Mouse (Mus musculus): ENCODE results near the gene Rpl19.

The Rpl19 gene

GRCm38 (mm10) chr11:98026570-98027296, at the start of gene Rpl19:
Gene Rpl19 (plus strand): TSS chr11:98026710.
- peak; percentile 95 for DNase-seq (ENCODE audit: low spot score)

GRCm38 (mm10) chr11:97977797-97978196, 48.7 kb upstream of the Rpl19 start:
- no peak for DNase-seq (ENCODE audit: low spot score)

- DNase-seq (ENCODE audit: low spot score) = no peak
Measured at GRCm38 (mm10) chr11:97978392-97978791, 48.1 kb upstream of the Rpl19 start.

- DNase-seq (ENCODE audit: low spot score) = no peak
Measured at GRCm38 (mm10) chr11:97979824-97980495, 46.5 kb upstream of the Rpl19 start.

- DNase-seq (ENCODE audit: low spot score) = peak; percentile 35
Measured at GRCm38 (mm10) chr11:97980531-97980966, 46.0 kb upstream of the Rpl19 start.

- no peak for DNase-seq (ENCODE audit: low spot score)
Measured at GRCm38 (mm10) chr11:97982721-97983120, 43.8 kb upstream of the Rpl19 start.

- DNase-seq (ENCODE audit: low spot score) = no peak
Measured at GRCm38 (mm10) chr11:97983506-97983905, 43.0 kb upstream of the Rpl19 start.

- DNase-seq (ENCODE audit: low spot score) = peak; percentile 28
Measured at GRCm38 (mm10) chr11:97983983-97984382, 42.5 kb upstream of the Rpl19 start.

GRCm38 (mm10) chr11:97985727-97986677, 40.5 kb upstream of the Rpl19 start, which contains the start of gene Plxdc1:
Gene Plxdc1 (minus strand): TSS chr11:97986444.
- DNase-seq (ENCODE audit: low spot score) = no peak

GRCm38 (mm10) chr11:97986738-97987465, 39.6 kb upstream of the Rpl19 start:
- no peak for DNase-seq (ENCODE audit: low spot score)

- DNase-seq (ENCODE audit: low spot score) = peak; percentile 97
Measured at GRCm38 (mm10) chr11:97987551-97988526, 38.7 kb upstream of the Rpl19 start.

GRCm38 (mm10) chr11:97988530-97989096, 37.9 kb upstream of the Rpl19 start:
- DNase-seq (ENCODE audit: low spot score) = peak; percentile 94

- DNase-seq (ENCODE audit: low spot score) = no peak
Measured at GRCm38 (mm10) chr11:97994539-97995100, 31.9 kb upstream of the Rpl19 start.

GRCm38 (mm10) chr11:97995564-97996288, 30.8 kb upstream of the Rpl19 start, which contains the start of gene Arl5c:
Gene Arl5c (minus strand): TSS chr11:97996181.
- DNase-seq (ENCODE audit: low spot score) = no peak

- no peak for DNase-seq (ENCODE audit: low spot score)
Measured at GRCm38 (mm10) chr11:97996691-97997090, 29.8 kb upstream of the Rpl19 start.

- peak; percentile 48 for DNase-seq (ENCODE audit: low spot score)
Measured at GRCm38 (mm10) chr11:97997387-97997960, 29.0 kb upstream of the Rpl19 start.

- DNase-seq (ENCODE audit: low spot score) = no peak
Measured at GRCm38 (mm10) chr11:97998074-97998793, 28.3 kb upstream of the Rpl19 start.
